Mouse (Mus musculus) CH12.LX (cell line): ENCODE data around the gene Heatr4. TPM values are rescaled to one million over a fixed set of nuclear protein-coding genes. Genes with fewer than 3 reads are reported as not detected.

Source experiments
- DNase-seq: peaks from one replicate; pipeline ENCODE4 v3.0.0-alpha.2; 2013; ENCODE audit errors: extremely low read depth
- H3K27ac ChIP-seq: 2 replicates; pipeline ENCODE4 v1.5.1; 2012; ENCODE audit warnings: low read depth, mild to moderate bottlenecking, control low read depth, moderate library complexity; ENCODE audit not compliant: insufficient read depth
- H3K27me3 ChIP-seq: replicated peaks from 2 replicates; pipeline ENCODE3; 2012; ENCODE audit warnings: inconsistent platforms
- H3K36me3 ChIP-seq, 2 experiments: replicated peaks in 1 of 2; 2 replicates each; pipeline versions ENCODE3 to v1.6.1; 2012; ENCODE audit warnings: inconsistent platforms in 1 of 2, low read length in 1 of 2, mild to moderate bottlenecking in 1 of 2, mixed read lengths in 1 of 2, moderate library complexity in 1 of 2; ENCODE audit not compliant: control insufficient read depth in 1 of 2, insufficient read depth in 1 of 2
- H3K4me1 ChIP-seq, 2 experiments: 2 replicates each; pipeline ENCODE4 v1.6.1; 2012; ENCODE audit warnings: inconsistent platforms in 1 of 2, moderate library complexity in 1 of 2; ENCODE audit not compliant: insufficient read depth in 2 of 2, control insufficient read depth in 1 of 2
- H3K4me2 ChIP-seq: 2 replicates; pipeline ENCODE4 v1.6.1; 2012; ENCODE audit warnings: low read depth, mild to moderate bottlenecking, control low read depth; ENCODE audit not compliant: poor library complexity, insufficient read depth, severe bottlenecking
- H3K4me3 ChIP-seq, 3 experiments: fragments of 150-350 bp in 1 of 3; sonication (generic) in 1 of 3; replicated peaks in 1 of 3; 2 replicates each; pipeline versions ENCODE3 to v1.5.1; 2011 to 2012; ENCODE audit warnings: low read depth in 2 of 3, low read length in 2 of 3, mild to moderate bottlenecking in 2 of 3, moderate library complexity in 2 of 3, control low read depth in 1 of 3, improper control_type of control experiment in 1 of 3, inconsistent platforms in 1 of 3, mixed read lengths in 1 of 3; ENCODE audit not compliant: poor library complexity in 1 of 3
- H3K79me2 ChIP-seq: replicated peaks from 2 replicates; pipeline ENCODE4 v1.6.1; 2012; ENCODE audit warnings: mild to moderate bottlenecking, moderate library complexity; ENCODE audit not compliant: control insufficient read depth, poor library complexity, insufficient read depth, severe bottlenecking; ENCODE audit errors: extremely low read depth
- H3K9ac ChIP-seq: 2 replicates; pipeline ENCODE4 v1.6.1; 2012; ENCODE audit warnings: low read depth, mild to moderate bottlenecking, control low read depth, moderate library complexity; ENCODE audit not compliant: insufficient read depth
- H3K9me3 ChIP-seq: replicated peaks from 2 replicates; pipeline ENCODE3; 2012; ENCODE audit warnings: low read length, inconsistent platforms, mixed read lengths
- BHLHE40 ChIP-seq: IDR thresholded peaks from 2 replicates; pipeline ENCODE4 v1.6.1; 2011; ENCODE audit warnings: mild to moderate bottlenecking, low read depth, low read length, improper control_type of control experiment
- CHD1 ChIP-seq: IDR thresholded peaks from 2 replicates; pipeline ENCODE4 v1.6.1; 2012; ENCODE audit warnings: low read depth, low read length, improper control_type of control experiment, inconsistent platforms
- CHD2 ChIP-seq: IDR thresholded peaks from 2 replicates; pipeline ENCODE4 v1.6.1; 2011; ENCODE audit warnings: low read length, improper control_type of control experiment
- CTCF ChIP-seq, 2 experiments: IDR thresholded peaks in 1 of 2; conservative IDR thresholded peaks in 1 of 2; 2 replicates each; pipeline ENCODE4 v1.5.1; 2011 to 2012; ENCODE audit warnings: low read depth in 2 of 2, low read length in 2 of 2, improper control_type of control experiment in 1 of 2, inconsistent platforms in 1 of 2, mild to moderate bottlenecking in 1 of 2, moderate library complexity in 1 of 2
- EP300 ChIP-seq: IDR thresholded peaks from 2 replicates; pipeline ENCODE4 v1.6.1; 2011; ENCODE audit warnings: low read length, improper control_type of control experiment
- ETS1 ChIP-seq: conservative IDR thresholded peaks from 2 replicates; pipeline ENCODE4 v1.6.1; 2012; ENCODE audit warnings: low read depth, mild to moderate bottlenecking, inconsistent platforms, low read length, improper control_type of control experiment, moderate library complexity
- GABPA ChIP-seq: IDR thresholded peaks from 2 replicates; pipeline ENCODE4 v1.6.1; 2012; ENCODE audit warnings: low read depth, low read length, improper control_type of control experiment, inconsistent platforms; ENCODE audit not compliant: insufficient replicate concordance
- HCFC1 ChIP-seq: IDR thresholded peaks from 2 replicates; pipeline ENCODE4 v1.6.1; 2012; ENCODE audit warnings: low read depth, mild to moderate bottlenecking, inconsistent platforms, low read length, improper control_type of control experiment
- JUND ChIP-seq: conservative IDR thresholded peaks from 2 replicates; pipeline ENCODE4 v1.6.1; 2011; ENCODE audit warnings: low read depth, low read length, improper control_type of control experiment
- KAT2A ChIP-seq: IDR thresholded peaks from 2 replicates; pipeline ENCODE4 v1.6.1; 2012; ENCODE audit warnings: low read length, improper control_type of control experiment, inconsistent platforms; ENCODE audit not compliant: insufficient replicate concordance
- MAFK ChIP-seq: IDR thresholded peaks from 2 replicates; pipeline ENCODE4 v1.6.1; 2011; ENCODE audit warnings: low read length, improper control_type of control experiment; ENCODE audit not compliant: insufficient replicate concordance
- MEF2A ChIP-seq: IDR thresholded peaks from 2 replicates; pipeline ENCODE4 v1.6.1; 2014; ENCODE audit warnings: low read depth, mild to moderate bottlenecking, inconsistent platforms, low read length, improper control_type of control experiment, borderline replicate concordance
- MYC ChIP-seq: IDR thresholded peaks from 2 replicates; pipeline ENCODE4 v1.6.1; 2011; ENCODE audit warnings: low read depth, mild to moderate bottlenecking, improper control_type of control experiment, low read length
- NRF1 ChIP-seq: IDR thresholded peaks from 2 replicates; pipeline ENCODE4 v1.6.1; 2014; ENCODE audit warnings: low read depth, mild to moderate bottlenecking, inconsistent platforms, low read length, improper control_type of control experiment, moderate library complexity
- POLR2A ChIP-seq: IDR thresholded peaks from 2 replicates; pipeline ENCODE4 v1.6.1; 2011; ENCODE audit warnings: low read depth, mild to moderate bottlenecking, improper control_type of control experiment, low read length
- POLR2AphosphoS2 ChIP-seq: IDR thresholded peaks from 2 replicates; pipeline ENCODE4 v1.6.1; 2011; ENCODE audit warnings: low read depth, low read length, improper control_type of control experiment
- RCOR1 ChIP-seq: conservative IDR thresholded peaks from 2 replicates; pipeline ENCODE4 v1.6.1; 2012; ENCODE audit warnings: low read depth, mild to moderate bottlenecking, inconsistent platforms, low read length, improper control_type of control experiment
- TCF12 ChIP-seq: IDR thresholded peaks from 2 replicates; pipeline ENCODE4 v1.6.1; 2014; ENCODE audit warnings: low read depth, mild to moderate bottlenecking, inconsistent platforms, low read length, improper control_type of control experiment
- ZNF384 ChIP-seq: IDR thresholded peaks from 2 replicates; pipeline ENCODE4 v1.6.1; 2012; ENCODE audit warnings: low read depth, low read length, improper control_type of control experiment, inconsistent platforms
- dilution Hi-C: fragments of 300-500 bp; cut with MboI; formaldehyde crosslinking; loops from 2 replicates; pipeline ENCODE4 v1.14.3; 2020; ENCODE audit warnings: low sequenced_read_pairs; ENCODE audit not compliant: extremely low pct_unique_long_range_greater_than_20kb, extremely low pct_ligation_motif_present
- in situ Hi-C: fragments of 300-500 bp; cut with MboI; formaldehyde crosslinking; loops from 3 replicates; pipeline ENCODE4 v1.14.3; 2019; ENCODE audit warnings: low sequenced_read_pairs, low pct_ligation_motif_present, low pct_unique_long_range_greater_than_20kb, mixed read lengths
- polyA plus RNA-seq: library from polyadenylated mRNA; unstranded; fragments of >175 nt; gene quantifications from 2 replicates; pipeline ENCODE4 v1.2.1, GENCODE M21; 2012; ENCODE audit warnings: low read depth; ENCODE audit not compliant: insufficient read length
- total RNA-seq, 2 experiments: library from RNA; depleted of rRNA; stranded (reverse); fragments of 300-350 nt in 1 of 2; fragments of >200 nt in 1 of 2; gene quantifications; 2 replicates each; pipeline ENCODE4 v1.2.3; 2012 to 2014

Gene Heatr4
- total and polyA plus RNA-seq, 3 experiments, result not detected

DNA sequence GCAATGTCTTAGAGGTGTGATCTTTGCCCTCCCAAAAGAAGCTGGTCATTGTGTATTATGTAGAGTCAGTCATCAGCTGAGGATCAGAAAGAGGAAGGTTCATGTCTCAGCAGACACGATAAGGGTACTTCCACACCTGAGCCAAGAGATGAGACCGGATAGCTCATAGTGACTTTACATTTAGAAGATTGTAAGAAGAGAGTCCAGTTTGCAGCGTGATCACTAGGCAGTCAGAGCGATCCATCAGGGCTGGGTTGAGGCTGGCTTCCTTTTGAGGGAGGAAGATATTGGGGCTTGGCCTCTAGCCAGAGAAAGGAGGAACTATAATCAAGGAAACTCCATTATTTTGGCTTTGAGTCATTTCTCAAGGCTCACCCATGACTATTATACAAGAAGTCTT lies 56.9 kb downstream of the Heatr4 start:
- no peak overlapping the region for H3K27ac ChIP-seq
- peaks cover 4 to 33% of the 10 kb centered on the region in 2 experiments; a peak in 3 of 4 replicates for H3K4me1 ChIP-seq
- in situ Hi-C loops, result no loop called here
- H3K4me2 ChIP-seq, result no peak overlapping the region
- H3K79me2 ChIP-seq, result no peaks in the 10 kb centered on the region
- TF ChIP-seq POLR2AphosphoS2 (no peak), ZNF384 (no peak), MAFK (no peak), GABPA (no peak), HCFC1 (no peak), POLR2A (no peak), CHD2 (no peak), KAT2A (no peak), JUND (no peak), CTCF (conservative IDR thresholded peaks at IDR 0.05 in 1 of 2, IDR thresholded peaks at IDR 0.05 in 1 of 2; ENCODE audit: low read depth in 2 of 2, low read length in 2 of 2) (no peak), CHD1 (no peak), MYC (no peak), TCF12 (no peak), NRF1 (no peak), ETS1 (no peak), RCOR1 (no peak), BHLHE40 (no peak), MEF2A (no peak), EP300 (no peak)
- TF ChIP-seq, all 38 proteins: peak for 0
- dilution Hi-C loops, result no loop called here
- no peak for DNase-seq
- Histone ChIP-seq H3K4me3 (no peak overlapping the region), H3K9ac (no peak overlapping the region), H3K27me3 (no peaks in the 10 kb centered on the region), H3K36me3 (no peaks in the 10 kb centered on the region), H3K9me3 (no peaks in the 10 kb centered on the region)

DNA sequence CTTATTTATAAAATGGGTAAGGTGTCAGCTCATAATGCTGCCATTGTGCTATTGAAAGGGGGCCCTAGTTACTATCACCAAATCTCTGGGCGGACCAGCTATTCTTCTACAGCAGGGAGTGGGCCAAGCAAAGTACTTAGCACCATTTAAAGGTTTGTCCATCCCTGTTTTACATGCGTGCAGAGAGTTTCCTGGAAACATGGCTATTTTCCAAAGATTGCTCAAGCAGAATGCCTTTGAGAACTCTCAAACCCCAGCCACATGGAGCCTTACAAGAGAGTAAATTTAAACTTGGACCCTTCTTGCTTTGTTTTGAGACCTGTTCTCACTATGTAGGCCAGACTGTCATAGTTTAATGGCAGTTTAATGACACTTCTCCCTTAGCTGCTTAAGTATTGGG lies 58.6 kb downstream of the Heatr4 start:
- H3K9me3 ChIP-seq, result no peaks in the 10 kb centered on the region
- in situ Hi-C loops, result no loop called here
- no peaks in the 10 kb centered on the region for H3K36me3 ChIP-seq
- no peak overlapping the region for H3K27ac ChIP-seq
- TF ChIP-seq JUND (no peak), HCFC1 (no peak), MAFK (no peak)
- TF ChIP-seq, all 38 proteins: peak for 0
- peaks cover 4 to 31% of the 10 kb centered on the region in 2 experiments; a peak in 3 of 4 replicates for H3K4me1 ChIP-seq
- 0 out of 2 replicates have a peak, but pooled peaks cover 2% of the 10 kb centered on the region for H3K79me2 ChIP-seq
- H3K27me3 ChIP-seq, result no peaks in the 10 kb centered on the region
- no peak overlapping the region for H3K4me3 ChIP-seq
- H3K4me2 ChIP-seq, result no peak overlapping the region
- dilution Hi-C loops, result no loop called here
- no peak overlapping the region for H3K9ac ChIP-seq
- no peak for DNase-seq
